Mouse (Mus musculus): ENCODE data around the gene AC161166.1.
A peak's percentile ranks its signal among the peaks of the same experiment; 100 is the strongest.
"Not testable (repeated sequence)": the region's sequence is repeated elsewhere in the genome, so short reads cannot be mapped to it uniquely, and the experiment has no call there.

AC161166.1 gene

DNA sequence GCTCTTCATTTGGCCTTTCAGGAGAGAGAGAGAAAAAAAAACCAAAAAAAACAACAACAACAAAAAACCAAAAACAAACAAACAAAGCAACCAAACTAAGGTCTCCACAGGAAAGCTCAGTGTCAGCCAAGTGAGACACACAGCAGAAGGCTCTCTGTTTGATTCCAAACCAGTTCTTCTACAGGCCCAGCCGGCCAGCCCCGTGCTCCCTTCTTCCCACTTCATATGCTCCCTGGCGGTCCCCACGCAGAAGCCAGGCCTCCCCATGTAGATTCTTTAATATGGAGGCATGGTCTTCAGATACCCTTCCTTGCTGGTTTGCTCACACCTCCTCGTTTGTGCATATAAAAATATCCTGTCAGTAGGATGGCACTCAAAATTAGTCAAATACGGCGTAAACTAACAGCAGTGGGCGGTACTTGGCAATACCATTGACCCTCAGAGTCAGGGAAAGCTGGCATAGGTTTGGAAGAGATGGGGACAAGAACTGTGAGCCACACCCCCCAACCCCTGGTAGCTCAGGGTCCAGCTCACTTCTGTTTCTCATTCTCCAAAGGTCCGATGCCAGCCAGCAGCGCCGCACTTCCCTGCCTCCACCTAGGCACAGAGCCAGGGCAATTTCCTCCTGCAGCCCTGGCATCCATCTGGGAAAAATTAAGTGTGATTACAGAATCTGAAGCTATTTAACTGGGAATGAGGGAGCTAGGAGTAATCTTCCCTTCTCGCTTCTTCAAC is 13.6 kb upstream of the AC161166.1 start:
- DNase-seq (ENCODE audit: low read depth in 2 of 2, low spot score in 2 of 2), result no peak

DNA sequence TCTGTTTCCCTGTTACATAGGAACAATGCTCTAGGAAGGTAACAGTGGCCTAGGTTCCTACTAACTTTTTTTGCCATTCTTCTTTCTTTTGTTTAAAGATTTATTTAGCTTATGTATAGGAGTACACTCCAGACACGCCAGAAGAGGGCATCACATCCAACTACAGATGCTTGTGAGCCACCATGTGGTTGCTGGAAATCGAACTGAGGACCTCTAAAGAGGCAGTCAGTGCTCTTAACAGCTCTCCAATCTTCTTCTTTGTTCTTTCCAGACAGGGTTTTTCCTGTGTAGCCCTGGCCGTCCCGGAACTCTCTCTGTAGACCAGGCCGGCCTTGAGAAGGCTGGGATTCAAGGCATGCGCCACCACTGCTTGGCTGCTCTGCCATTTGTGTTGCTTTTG is 12.7 kb upstream of the AC161166.1 start:
- DNase-seq (ENCODE audit: low read depth in 2 of 2, low spot score in 2 of 2), result no peak

DNA sequence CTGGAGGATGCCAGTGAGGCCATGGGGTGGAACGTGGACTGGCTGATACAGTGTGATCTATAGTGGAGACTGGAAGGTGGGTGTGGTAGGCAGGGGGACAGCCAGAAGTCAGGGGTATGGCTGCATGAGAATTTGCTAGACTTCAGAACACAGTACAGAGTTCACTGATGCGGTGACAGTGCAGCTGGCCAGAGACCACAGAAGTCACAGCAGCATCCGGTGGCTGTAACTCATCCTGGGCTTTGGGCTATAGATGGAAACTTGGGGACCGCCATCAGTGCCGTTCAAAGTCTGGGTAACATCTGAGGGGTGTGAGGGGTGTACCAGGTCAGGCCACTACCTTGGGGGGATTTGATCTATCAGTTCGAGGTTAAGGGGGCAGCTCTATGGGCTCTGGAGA is 11.5 kb upstream of the AC161166.1 start:
- no peak for DNase-seq (ENCODE audit: low read depth in 2 of 2, low spot score in 2 of 2)

DNA sequence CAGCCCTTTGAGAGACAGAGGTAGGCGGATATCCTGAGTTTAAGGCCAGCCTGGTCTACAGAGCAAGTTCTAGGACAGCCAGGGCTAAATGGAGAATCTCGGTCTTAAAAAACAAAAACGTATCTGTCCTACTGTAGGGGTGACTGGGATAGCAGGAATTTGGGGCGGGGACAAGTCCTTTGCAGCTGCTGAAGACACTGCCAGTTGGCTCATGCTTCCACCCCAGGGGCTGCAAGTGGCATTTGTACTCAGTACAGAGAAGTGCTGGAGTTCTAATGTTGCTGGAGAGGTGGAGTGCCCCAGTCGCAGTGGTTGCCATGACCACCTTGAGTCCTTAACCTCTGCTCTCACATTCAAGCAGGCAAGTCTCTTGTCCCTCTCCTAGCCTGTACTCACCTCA is 10.6 kb upstream of the AC161166.1 start:
- DNase-seq (ENCODE audit: low read depth in 2 of 2, low spot score in 2 of 2), result no peak

DNA sequence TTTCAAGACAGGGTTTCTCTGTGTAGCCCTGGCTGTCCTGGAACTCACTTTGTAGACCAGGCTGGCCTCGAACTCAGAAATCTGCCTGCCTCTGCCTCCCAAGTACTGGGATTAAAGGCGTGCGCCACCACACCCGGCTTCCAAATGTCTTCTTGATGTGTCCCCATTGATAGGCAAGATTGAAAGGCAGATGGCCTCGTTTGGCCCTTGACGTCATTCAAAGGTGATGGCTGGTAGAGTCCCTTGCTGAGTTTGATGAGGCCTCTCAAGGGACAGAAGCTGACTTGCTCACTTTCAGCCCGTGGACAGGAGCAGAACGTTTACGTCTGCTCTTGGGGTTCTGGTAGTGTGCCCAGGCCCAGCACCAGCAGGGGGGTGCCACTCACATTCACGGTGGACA is 7.8 kb upstream of the AC161166.1 start:
- not testable (repeated sequence) for DNase-seq (ENCODE audit: low read depth in 2 of 2, low spot score in 2 of 2)

DNA sequence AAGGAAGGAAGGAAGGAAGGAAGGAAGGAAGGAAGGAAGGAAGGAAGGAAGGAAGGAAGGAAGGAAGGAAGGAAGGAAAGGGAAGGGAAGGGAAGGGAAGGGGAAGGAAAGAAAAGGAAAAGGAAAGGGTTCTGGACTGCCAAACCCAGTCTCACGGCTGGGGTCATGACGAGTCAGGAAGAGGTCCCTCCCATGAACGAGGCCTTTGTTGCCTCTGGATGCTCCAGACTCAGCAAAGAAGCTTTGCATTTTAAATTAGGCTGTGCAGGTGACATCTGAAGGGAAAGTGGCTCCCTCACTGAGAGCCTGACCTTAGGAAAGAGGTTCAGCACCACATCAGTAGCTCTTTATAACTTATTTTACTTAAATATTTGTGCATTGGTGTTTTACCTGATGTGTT is 6.9 kb upstream of the AC161166.1 start:
- DNase-seq (ENCODE audit: low read depth in 2 of 2, low spot score in 2 of 2), result no peak

DNA sequence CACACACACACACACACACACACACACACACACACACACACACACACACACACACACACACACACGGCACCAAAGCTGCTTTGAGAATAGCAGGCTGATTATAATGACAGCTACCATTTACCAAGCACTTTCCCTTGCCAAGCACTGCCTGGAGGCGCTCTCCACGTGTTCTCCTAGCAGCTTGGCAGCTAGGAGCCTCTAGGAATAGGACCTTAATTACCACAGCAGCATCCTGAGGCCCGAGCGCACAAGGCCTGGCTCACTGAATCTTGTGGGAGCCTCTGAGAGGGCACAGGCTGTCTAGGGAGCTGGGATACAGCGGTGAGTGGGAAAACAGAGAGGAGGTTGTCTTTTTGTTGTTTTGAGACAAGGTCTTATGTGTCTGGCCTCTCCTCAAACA is 5.4 kb upstream of the AC161166.1 start:
- no peak for DNase-seq (ENCODE audit: low read depth in 2 of 2, low spot score in 2 of 2)

DNA sequence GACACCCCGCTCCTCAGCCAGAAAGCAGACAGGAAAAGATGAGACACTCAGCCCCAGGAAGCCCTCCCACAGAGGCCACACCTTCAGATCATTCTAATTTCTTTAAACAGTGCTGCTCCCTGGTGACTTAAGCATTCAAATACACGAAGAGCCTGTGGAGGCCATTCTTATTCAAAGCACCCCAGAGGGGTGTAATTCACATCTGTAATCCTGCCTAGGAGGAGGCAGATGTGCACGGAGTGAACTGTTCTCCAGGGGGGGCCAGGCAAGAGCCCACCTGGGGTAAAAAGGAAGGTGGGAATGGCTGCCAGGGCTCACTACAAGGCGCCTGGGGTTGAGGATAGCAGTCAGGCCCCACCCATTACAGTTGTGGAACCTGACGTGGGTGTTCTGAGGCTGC is 4.8 kb upstream of the AC161166.1 start:
- DNase-seq (ENCODE audit: low read depth in 2 of 2, low spot score in 2 of 2), result no peak

DNA sequence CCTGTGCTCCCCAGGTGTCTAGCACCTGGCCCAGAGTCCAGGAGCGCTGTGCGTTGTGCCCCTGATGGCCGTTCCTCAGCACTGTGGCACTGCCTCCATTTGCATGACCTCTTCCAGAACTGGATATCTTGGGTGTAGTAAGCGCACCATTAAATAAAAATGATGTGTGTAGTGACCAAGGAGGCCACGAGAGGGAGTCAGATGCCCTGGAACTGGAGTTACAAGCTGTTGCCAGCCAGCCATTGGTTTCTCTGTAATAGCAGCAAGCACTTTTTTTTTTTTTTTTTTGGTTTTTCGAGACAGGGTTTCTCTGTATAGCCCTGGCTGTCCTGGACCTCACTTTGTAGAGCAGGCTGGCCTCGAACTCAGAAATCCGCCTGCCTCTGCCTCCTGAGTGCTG is 4.1 kb upstream of the AC161166.1 start:
- not testable (repeated sequence) for DNase-seq (ENCODE audit: low read depth in 2 of 2, low spot score in 2 of 2)

DNA sequence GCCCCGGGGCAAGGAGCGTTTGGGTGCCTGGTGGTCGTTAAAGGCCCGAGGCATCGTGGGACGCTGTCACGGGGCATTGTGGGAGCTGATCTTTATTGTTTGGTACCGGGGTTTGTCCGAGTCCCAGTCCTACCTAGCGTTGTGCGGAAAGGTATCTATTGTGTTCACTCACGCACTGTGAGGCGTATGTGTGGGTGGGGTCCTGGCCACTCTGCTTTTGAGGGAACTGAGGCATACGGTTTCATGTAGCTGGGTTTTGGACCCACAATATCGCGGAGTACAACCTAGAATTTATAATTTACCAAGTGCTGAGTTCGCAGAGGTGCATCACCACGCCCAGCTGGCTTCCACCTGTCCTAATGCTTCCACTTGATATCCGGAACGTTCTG is 4.5 kb downstream of the AC161166.1 start:
- DNase-seq (ENCODE audit: low read depth in 2 of 2, low spot score in 2 of 2), result no peak

DNA sequence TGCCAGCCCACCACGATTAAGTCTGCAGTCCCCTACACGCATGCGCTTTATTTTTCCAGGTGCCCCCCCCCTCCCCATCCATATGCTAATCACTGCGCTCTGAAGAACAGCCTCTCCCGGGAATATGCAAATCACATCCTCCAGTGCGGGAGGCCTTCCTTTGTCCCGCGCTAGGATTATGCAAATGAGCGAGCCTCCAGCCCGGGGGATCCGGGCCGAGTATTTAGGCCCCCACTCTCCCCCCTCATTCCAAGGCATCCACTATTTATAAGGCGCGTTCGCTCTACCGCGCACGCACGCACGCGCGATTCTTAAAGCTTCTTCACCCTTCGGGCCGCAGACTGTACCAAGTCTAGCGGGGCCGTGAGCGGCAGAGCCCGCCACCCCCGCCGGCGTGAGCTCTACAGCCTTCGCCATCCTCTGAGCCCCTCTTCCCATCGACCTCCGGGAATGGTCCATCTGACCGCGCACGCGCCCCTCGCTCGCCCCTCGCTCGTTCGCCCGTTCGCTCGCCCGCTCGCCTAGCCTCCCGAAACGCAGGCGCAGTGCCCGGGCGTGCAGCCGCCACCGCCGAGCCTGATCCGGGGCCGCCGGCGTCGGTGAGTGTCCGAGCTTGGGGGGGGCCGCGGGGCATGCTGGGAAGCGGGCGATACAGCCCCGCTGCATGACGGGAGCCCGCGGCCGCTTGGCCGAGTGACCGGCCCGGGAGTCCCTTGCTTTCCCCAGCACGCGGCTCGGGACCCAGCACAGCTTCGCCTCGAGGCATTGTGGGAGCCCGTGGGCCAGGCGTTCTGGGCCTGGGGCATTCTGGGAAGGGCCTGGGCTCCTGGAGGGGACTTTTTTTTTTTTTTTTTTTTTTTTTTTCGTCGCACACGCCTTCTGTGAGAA is 5.2 kb downstream of the AC161166.1 start, which contains the start of gene Zfp428:
Gene Zfp428, plus strand, starts transcription at position 169 of the 888 bp plus-strand sequence.
- DNase-seq (ENCODE audit: low read depth in 2 of 2, low spot score in 2 of 2), result no peak

DNA sequence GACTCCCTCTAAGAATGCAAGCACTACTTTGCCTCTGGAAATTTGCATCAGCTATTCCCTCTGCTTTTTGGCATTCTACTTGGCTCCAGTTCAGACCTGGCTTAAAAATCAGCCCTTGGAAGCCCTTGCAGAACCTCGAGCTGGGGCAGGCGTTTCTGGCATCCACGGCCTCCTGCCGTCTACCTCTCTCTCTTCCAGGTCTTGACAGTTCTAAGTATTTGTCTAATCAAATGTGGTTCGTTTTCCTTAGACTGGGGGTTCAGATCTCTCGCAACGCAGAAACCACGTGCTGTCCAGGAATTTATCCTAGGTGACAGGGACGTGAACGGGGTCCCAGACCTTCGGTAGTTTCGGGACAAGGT is 5.8 kb downstream of the AC161166.1 start:
- no peak for DNase-seq (ENCODE audit: low read depth in 2 of 2, low spot score in 2 of 2)

DNA sequence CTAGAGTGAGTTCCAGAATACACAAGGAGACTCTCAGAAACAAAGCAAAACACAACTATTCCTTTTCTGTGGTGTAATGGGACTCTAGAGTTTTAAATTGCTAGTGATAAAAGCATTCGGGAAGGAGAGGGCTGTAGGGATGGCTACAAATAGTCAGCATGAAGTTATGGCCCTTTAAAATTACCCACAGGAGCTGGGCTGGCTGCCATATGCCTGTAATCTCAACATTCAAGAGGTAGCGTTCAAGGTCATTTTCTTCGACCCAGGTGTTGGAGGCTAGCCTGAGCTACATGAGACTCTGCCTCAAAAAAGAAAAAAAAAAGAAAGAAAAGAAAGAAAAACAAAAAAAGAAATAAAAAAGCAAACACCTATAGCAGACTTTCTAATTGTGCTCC is 6.2 kb downstream of the AC161166.1 start:
- DNase-seq (ENCODE audit: low read depth in 2 of 2, low spot score in 2 of 2), result no peak

DNA sequence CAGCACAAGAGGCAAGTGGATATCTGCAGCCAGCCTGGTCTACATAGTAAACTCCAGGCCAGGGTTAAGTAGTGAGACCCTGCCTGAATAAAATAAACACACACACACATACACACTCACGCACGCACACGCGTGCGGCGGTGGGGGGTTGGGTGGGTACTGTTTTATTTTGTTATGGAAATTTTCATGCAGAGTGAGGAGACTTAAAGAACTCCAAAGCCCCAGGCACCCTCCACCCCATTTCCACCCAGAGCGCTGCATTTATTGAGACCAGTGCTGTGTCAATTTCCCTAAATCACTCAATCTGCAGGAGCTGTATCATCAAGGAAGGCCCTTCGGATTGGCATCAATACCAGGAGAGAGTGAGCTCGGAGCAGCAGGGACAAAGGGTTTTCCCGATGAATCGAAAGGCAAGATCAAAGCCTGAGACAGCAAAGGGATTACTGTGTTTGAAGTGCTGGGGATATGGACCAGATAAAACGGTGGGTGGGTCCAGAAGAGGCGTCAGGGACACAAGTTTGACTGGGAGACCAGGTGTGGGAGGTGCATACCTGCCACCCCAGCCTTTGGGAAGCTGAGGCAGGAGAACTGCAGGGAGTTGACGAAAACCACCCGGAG is 6.7 kb downstream of the AC161166.1 start:
- DNase-seq (ENCODE audit: low read depth in 2 of 2, low spot score in 2 of 2), result no peak

DNA sequence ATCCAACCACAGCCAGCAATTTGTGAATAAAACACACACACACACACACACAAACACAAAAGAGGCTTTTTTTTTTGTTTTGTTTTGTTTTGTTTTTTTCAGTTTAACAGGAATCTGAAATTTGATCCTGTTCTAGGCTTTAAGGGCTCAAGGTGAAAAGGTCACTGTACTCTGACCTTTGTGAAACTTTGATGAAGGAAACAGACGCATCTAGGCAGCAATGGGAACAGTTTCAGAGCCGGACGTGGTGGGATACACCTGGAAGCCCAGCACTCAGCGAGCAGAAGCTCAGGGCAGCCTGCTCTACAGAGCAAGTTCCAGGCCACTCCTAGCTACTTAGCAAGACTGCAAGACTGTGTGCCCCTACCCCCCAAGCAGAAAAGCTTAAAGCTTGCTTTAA is 7.4 kb downstream of the AC161166.1 start:
- no peak for DNase-seq (ENCODE audit: low read depth in 2 of 2, low spot score in 2 of 2)

DNA sequence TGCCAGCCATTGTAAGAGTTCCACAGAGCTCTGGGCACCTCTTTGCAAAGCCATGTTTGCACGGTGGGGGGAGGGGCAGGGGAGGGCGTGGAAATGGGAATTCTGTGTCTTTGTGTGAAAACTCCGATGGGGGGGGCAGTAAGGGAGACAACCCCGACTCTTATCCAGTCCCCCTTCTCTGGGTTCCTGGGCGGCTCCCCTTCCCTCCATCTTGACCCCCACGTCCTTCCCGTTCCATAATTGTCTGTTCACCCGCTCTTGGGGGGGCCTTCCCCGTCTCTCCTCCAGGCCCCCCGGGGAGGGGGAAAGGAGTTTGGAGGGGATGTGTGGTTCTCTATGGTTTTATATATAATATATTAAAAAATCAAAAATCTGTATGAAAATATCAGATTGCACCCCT is 8.3 kb downstream of the AC161166.1 start:
- DNase-seq (ENCODE audit: low read depth in 2 of 2, low spot score in 2 of 2), result no peak

DNA sequence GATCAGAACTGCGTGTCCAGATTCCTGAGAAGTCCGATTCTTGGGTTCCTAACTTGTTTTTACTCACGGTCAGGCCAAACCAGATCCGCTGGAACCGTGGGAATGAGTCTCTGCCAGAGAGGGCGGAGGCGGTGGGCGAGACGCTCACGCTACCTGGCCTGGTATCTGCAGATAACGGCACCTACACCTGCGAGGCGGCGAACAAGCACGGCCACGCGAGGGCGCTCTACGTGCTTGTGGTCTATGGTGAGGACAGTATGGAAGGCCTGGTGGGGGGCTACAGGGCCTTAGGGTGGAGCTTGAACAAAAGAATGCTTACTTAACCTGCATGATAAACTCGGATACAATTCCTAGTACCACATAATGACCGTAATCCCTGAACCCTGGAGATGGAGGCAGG is 10.8 kb downstream of the AC161166.1 start:
- DNase-seq (ENCODE audit: low read depth in 2 of 2, low spot score in 2 of 2), result no peak

DNA sequence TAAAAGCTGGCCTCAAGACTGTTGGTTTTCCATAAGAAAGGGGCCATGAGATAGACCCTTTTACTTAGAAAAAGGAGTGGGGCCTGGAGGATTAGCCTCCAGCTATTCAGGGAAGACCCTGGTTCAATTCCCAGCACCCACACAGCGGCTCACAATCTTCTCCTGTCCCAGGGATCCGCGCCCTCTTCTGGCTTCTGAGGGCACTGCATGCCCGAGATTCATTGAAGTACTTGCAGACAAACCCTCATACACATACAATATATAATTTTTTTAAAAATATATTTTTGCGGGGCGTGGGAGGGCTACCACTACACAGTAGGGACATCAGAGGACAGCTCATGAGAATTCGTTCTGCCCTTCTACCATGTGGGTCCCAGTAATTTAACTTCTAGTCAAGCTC is 11.3 kb downstream of the AC161166.1 start:
- peak; percentile 34 to 51 for DNase-seq (ENCODE audit: low read depth in 2 of 2, low spot score in 2 of 2)

DNA sequence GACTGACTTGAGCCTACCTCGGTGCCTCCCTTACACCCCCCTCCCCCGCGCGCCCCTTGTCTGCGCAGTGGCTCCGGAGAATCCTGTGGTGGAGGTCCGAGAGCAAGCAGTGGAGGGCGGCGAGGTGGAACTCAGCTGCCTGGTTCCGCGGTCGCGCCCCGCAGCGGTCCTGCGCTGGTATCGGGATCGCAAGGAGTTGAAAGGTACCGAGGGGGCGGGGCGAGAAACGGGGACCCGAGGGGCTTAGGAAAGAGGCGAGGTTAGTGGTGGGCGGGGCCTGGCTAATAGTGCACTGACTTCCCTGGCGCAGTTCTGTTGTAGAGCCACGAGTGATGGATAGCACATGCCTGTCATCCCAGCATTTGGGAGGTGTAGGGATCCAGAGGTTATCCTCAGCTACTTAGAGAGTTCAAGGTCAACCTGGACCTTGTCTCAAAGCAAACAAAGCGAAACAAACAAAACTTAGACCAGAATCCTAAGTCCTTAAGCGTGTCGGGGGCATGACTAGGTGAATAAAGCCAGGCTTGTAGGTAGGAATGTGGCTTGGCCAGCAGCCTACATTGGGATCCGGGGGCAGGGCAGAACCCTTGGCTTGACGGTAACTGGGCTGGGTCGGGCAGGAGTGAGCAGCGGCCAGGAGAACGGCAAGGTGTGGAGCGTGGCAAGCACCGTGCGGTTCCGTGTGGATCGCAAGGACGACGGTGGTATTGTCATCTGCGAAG is 12.2 kb downstream of the AC161166.1 start:
- DNase-seq (ENCODE audit: low read depth in 2 of 2, low spot score in 2 of 2), result no peak

DNA sequence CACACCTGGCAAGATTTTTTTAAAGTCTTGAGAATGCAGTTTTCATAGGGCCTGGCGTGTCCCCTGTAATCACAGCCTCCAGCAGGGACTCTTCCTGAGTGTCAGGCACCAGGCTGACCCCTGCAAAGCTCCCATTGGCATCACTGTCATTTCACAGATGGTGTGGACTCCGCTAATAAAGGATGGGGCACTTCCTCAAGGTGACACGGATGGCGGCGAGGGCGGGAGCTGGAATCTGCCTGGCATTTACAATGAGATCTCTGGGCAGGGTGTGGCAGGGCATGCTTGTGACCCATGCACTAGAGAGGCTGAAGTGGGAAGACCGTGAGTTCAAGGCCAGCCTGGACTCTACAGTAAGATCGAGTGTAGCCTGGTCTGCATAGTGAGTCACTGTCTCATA is 24.0 kb downstream of the AC161166.1 start:
- DNase-seq (ENCODE audit: low read depth in 2 of 2, low spot score in 2 of 2), result no peak

DNA sequence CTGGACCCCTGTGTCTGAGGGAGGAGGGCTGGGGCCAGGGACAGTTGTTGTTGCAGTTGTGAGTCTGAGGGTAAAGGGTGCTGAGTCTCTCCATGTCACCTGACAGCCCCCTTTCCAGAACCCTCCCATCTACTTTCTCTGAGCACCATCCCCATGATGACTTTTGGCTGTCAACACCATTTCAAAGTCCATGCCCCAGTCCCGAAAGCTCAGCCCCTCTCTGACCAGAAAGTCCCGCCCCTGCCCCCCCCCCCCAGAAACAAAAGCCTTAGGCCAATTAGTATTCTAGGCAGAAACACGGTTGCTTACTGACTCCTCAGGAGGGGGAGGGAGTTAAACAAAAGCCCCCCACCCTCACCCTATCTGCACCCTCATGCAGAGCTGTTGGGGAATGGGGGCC is 24.9 kb downstream of the AC161166.1 start:
- no peak for DNase-seq (ENCODE audit: low read depth in 2 of 2, low spot score in 2 of 2)
